12 mouse cellular contexts compared by ENCODE assay signal in genomic region chr5:150711503-150711902, GRCm38 (mm10).
"Had no signal": no experiment of that assay in that cellular context is flagged by ENCODE, and none has a peak within 500 bp of the region (broad histone marks: within the 10 kb centered on the region; RNA-seq: fewer than 3 reads in every experiment).

No protein-coding gene starts in this region.

- H3K27me3 ChIP-seq: kidney, embryonic 15.5 days; limb, embryonic 15.5 days; liver, embryonic 12.5 days; midbrain, embryonic 13.5 days; neural tube, embryonic 15.5 days had no signal

- H3K9ac ChIP-seq: kidney, embryonic 15.5 days; limb, embryonic 15.5 days; liver, embryonic 12.5 days; midbrain, embryonic 13.5 days; neural tube, embryonic 15.5 days had no signal

- H3K9me3 ChIP-seq: kidney, embryonic 15.5 days; limb, embryonic 15.5 days; liver, embryonic 12.5 days; midbrain, embryonic 13.5 days; neural tube, embryonic 15.5 days had no signal

- H3K4me3 ChIP-seq: kidney, embryonic 15.5 days; left cerebral cortex, adult 2 months; limb, embryonic 15.5 days; liver, embryonic 12.5 days; midbrain, embryonic 13.5 days; myocyte; neural tube, embryonic 15.5 days had no signal

- H3K27ac ChIP-seq: kidney, embryonic 15.5 days; left cerebral cortex, adult 2 months; limb, embryonic 15.5 days; liver, embryonic 12.5 days; midbrain, embryonic 13.5 days; neural tube, embryonic 15.5 days had no signal

- DNase-seq: kidney, postnatal 14 days; right cerebral cortex, adult 18-20 months; right cerebral cortex, postnatal 25 days; thymus, adult 18-20 months; thymus, postnatal 14 days had no signal

- ATAC-seq: liver, embryonic 12.5 days; midbrain, embryonic 13.5 days had no signal

- H3K4me2 ChIP-seq: kidney, embryonic 15.5 days; limb, embryonic 15.5 days; liver, embryonic 12.5 days; midbrain, embryonic 13.5 days; neural tube, embryonic 15.5 days had no signal

- H3K36me3 ChIP-seq: kidney, embryonic 15.5 days; limb, embryonic 15.5 days; liver, embryonic 12.5 days; midbrain, embryonic 13.5 days; neural tube, embryonic 15.5 days had no signal
